Mouse (Mus musculus): ENCODE measurements at regions not wholly inside any gene's neighbourhood (a gene's known extent, or its start where the extent isn't known, plus 50 kb on each side); places are given as distances from the start of the nearest gene placed in this dataset.

GRCm38 (mm10) chr1:184606541-184606940 is 125.9 kb downstream of the Hlx start:
- DNase-seq (ENCODE audit: low spot score in 2 of 2): no peak

- no peak for DNase-seq (ENCODE audit: low spot score in 2 of 2)
These were observed 126.8 kb downstream of the Hlx start for GRCm38 (mm10) chr1:184605666-184606065.

- DNase-seq (ENCODE audit: low spot score in 2 of 2): no peak
These were observed 129.3 kb downstream of the Hlx start for GRCm38 (mm10) chr1:184603136-184603535.

GRCm38 (mm10) chr1:184595449-184595848 is 137.0 kb downstream of the Hlx start:
- DNase-seq (ENCODE audit: low spot score in 2 of 2): no peak

GRCm38 (mm10) chr1:184590634-184591033 is 141.8 kb downstream of the Hlx start:
- no peak for DNase-seq (ENCODE audit: low spot score in 2 of 2)

- no peak for DNase-seq (ENCODE audit: low spot score in 2 of 2)
These were observed 143.1 kb downstream of the Hlx start for GRCm38 (mm10) chr1:184589277-184589676.

GRCm38 (mm10) chr1:184584505-184584874 is 147.9 kb downstream of the Hlx start:
- no peak for DNase-seq (ENCODE audit: low spot score in 2 of 2)

GRCm38 (mm10) chr1:184583751-184584504 is 148.5 kb downstream of the Hlx start:
- no peak for DNase-seq (ENCODE audit: low spot score in 2 of 2)

GRCm38 (mm10) chr1:184579475-184579874 is 152.9 kb downstream of the Hlx start:
- DNase-seq (ENCODE audit: low spot score in 2 of 2): no peak

- DNase-seq (ENCODE audit: low spot score in 2 of 2): no peak
These were observed 155.9 kb downstream of the Hlx start for GRCm38 (mm10) chr1:184576527-184576926.

- DNase-seq (ENCODE audit: low spot score in 2 of 2): no peak
These were observed 159.1 kb downstream of the Hlx start for GRCm38 (mm10) chr1:184573325-184573724.

- no peak for DNase-seq (ENCODE audit: low spot score in 2 of 2)
These were observed 161.7 kb downstream of the Hlx start for GRCm38 (mm10) chr1:184570681-184571080.

GRCm38 (mm10) chr1:184562926-184563325 is 169.5 kb downstream of the Hlx start:
- no peak for DNase-seq (ENCODE audit: low spot score in 2 of 2)

GRCm38 (mm10) chr1:184562239-184562638 is 170.2 kb downstream of the Hlx start:
- no peak for DNase-seq (ENCODE audit: low spot score in 2 of 2)

- DNase-seq (ENCODE audit: low spot score in 2 of 2): no peak
These were observed 172.9 kb downstream of the Hlx start for GRCm38 (mm10) chr1:184559543-184559942.

GRCm38 (mm10) chr1:184553791-184554190 is 178.6 kb downstream of the Hlx start:
- peak in 1 of 2 experiments; percentile 13 for DNase-seq (ENCODE audit: low spot score in 2 of 2)

- no peak for DNase-seq (ENCODE audit: low spot score in 2 of 2)
These were observed 181.9 kb downstream of the Hlx start for GRCm38 (mm10) chr1:184550491-184550890.

GRCm38 (mm10) chr1:184547650-184548235 is 184.7 kb downstream of the Hlx start:
- DNase-seq (ENCODE audit: low spot score in 2 of 2): no peak

GRCm38 (mm10) chr1:184546140-184546661 is 186.2 kb downstream of the Hlx start:
- DNase-seq (ENCODE audit: low spot score in 2 of 2): no peak

GRCm38 (mm10) chr1:184545111-184545510 is 187.3 kb downstream of the Hlx start:
- DNase-seq (ENCODE audit: low spot score in 2 of 2): no peak

GRCm38 (mm10) chr1:184542321-184543115 is 189.9 kb downstream of the Hlx start:
- DNase-seq (ENCODE audit: low spot score in 2 of 2): no peak

GRCm38 (mm10) chr1:184539818-184540217 is 192.6 kb downstream of the Hlx start:
- DNase-seq (ENCODE audit: low spot score in 2 of 2): no peak

All from gastrocnemius, adult 8-10 months (tissue).